Mouse (Mus musculus): ENCODE data around the gene Brd2.
A peak's percentile ranks its signal among the peaks of the same experiment; 100 is the strongest.

Gene Brd2

GRCm38 (mm10) chr17:34133289-34133688, 10.9 kb upstream of the Brd2 start:
- DNase-seq (ENCODE audit: low spot score in 2 of 2), result no peak

- DNase-seq (ENCODE audit: low spot score in 2 of 2), result no peak
Observed at GRCm38 (mm10) chr17:34131911-34132310, 9.5 kb upstream of the Brd2 start.

GRCm38 (mm10) chr17:34130073-34130947, 7.9 kb upstream of the Brd2 start:
- DNase-seq (ENCODE audit: low spot score in 2 of 2), result no peak

GRCm38 (mm10) chr17:34128944-34129791, 6.7 kb upstream of the Brd2 start:
- DNase-seq (ENCODE audit: low spot score in 2 of 2), result no peak

GRCm38 (mm10) chr17:34128264-34128937, 6.0 kb upstream of the Brd2 start:
- peak in 1 of 2 experiments; percentile 59 for DNase-seq (ENCODE audit: low spot score in 2 of 2)

- no peak for DNase-seq (ENCODE audit: low spot score in 2 of 2)
Observed at GRCm38 (mm10) chr17:34127475-34127874, 5.0 kb upstream of the Brd2 start.

- no peak for DNase-seq (ENCODE audit: low spot score in 2 of 2)
Observed at GRCm38 (mm10) chr17:34126826-34127420, 4.5 kb upstream of the Brd2 start.

GRCm38 (mm10) chr17:34124649-34125048, 2.2 kb upstream of the Brd2 start:
- no peak for DNase-seq (ENCODE audit: low spot score in 2 of 2)

GRCm38 (mm10) chr17:34123518-34123917, 1.1 kb upstream of the Brd2 start:
- no peak for DNase-seq (ENCODE audit: low spot score in 2 of 2)

GRCm38 (mm10) chr17:34123111-34123510, 677 bp upstream of the Brd2 start:
- DNase-seq (ENCODE audit: low spot score in 2 of 2), result no peak

- peak in 1 of 2 experiments; percentile 80 for DNase-seq (ENCODE audit: low spot score in 2 of 2)
Observed at GRCm38 (mm10) chr17:34121879-34122187, 601 bp downstream of the Brd2 start.

GRCm38 (mm10) chr17:34121172-34121878, 1.1 kb downstream of the Brd2 start:
- peak; percentile 85 to 92 for DNase-seq (ENCODE audit: low spot score in 2 of 2)

GRCm38 (mm10) chr17:34120814-34121171, 1.6 kb downstream of the Brd2 start:
- DNase-seq (ENCODE audit: low spot score in 2 of 2), result peak; percentile 66 to 78

- peak; percentile 88 to 89 for DNase-seq (ENCODE audit: low spot score in 2 of 2)
Observed at GRCm38 (mm10) chr17:34120180-34120723, 2.2 kb downstream of the Brd2 start.

GRCm38 (mm10) chr17:34119249-34120179, 2.9 kb downstream of the Brd2 start, which contains the start of gene H2-DMa:
Gene H2-DMa, plus strand, starts transcription at chr17:34119541.
- peak; percentile 98 to 99 for DNase-seq (ENCODE audit: low spot score in 2 of 2)

GRCm38 (mm10) chr17:34118873-34119248, 3.6 kb downstream of the Brd2 start:
- peak in 1 of 2 experiments; percentile 59 for DNase-seq (ENCODE audit: low spot score in 2 of 2)

GRCm38 (mm10) chr17:34118113-34118872, 4.1 kb downstream of the Brd2 start:
- peak; percentile 55 to 65 for DNase-seq (ENCODE audit: low spot score in 2 of 2)

GRCm38 (mm10) chr17:34117421-34118112, 4.9 kb downstream of the Brd2 start:
- no peak for DNase-seq (ENCODE audit: low spot score in 2 of 2)

Measured in frontal cortex, postnatal 10 days (tissue).